Mouse (Mus musculus): ENCODE measurements at regions not wholly inside any gene's neighbourhood (a gene's known extent, or its start where the extent isn't known, plus 50 kb on each side); places are given as distances from the start of the nearest gene placed in this dataset.
A peak's percentile ranks its signal among the peaks of the same experiment; 100 is the strongest.

GRCm38 (mm10) chr10:17295157-17295556 is 427.9 kb upstream of the Cited2 start:
- intact Hi-C loops (cut with DNase I): no loop called here

GRCm38 (mm10) chr10:17299600-17299999 is 423.4 kb upstream of the Cited2 start:
- intact Hi-C loops (cut with DNase I): no loop called here
- DNase-seq (ENCODE audit: low spot score): no peak

More at GRCm38 (mm10) chr10:17295157-17295556, 427.9 kb upstream of the Cited2 start:
- no peak for DNase-seq (ENCODE audit: low spot score)

- DNase-seq (ENCODE audit: low spot score): no peak
- intact Hi-C loops (cut with DNase I): no loop called here
Measured at GRCm38 (mm10) chr10:17326724-17327123, 396.3 kb upstream of the Cited2 start.

- DNase-seq (ENCODE audit: low spot score): no peak
- intact Hi-C loops (cut with DNase I): no loop called here
Measured at GRCm38 (mm10) chr10:17330904-17331606, 392.0 kb upstream of the Cited2 start.

- intact Hi-C loops (cut with DNase I): no loop called here
- no peak for DNase-seq (ENCODE audit: low spot score)
Measured at GRCm38 (mm10) chr10:17331607-17332008, 391.4 kb upstream of the Cited2 start.

GRCm38 (mm10) chr10:17332025-17332767 is 390.8 kb upstream of the Cited2 start:
- intact Hi-C loops (cut with DNase I): no loop called here
- no peak for DNase-seq (ENCODE audit: low spot score)

GRCm38 (mm10) chr10:17332986-17333385 is 390.0 kb upstream of the Cited2 start:
- intact Hi-C loops (cut with DNase I): no loop called here
- DNase-seq (ENCODE audit: low spot score): no peak

- intact Hi-C loops (cut with DNase I): no loop called here
Measured at GRCm38 (mm10) chr10:17333676-17334075, 389.3 kb upstream of the Cited2 start.

GRCm38 (mm10) chr10:17337217-17337616 is 385.8 kb upstream of the Cited2 start:
- DNase-seq (ENCODE audit: low spot score): no peak
- intact Hi-C loops (cut with DNase I): no loop called here

More at GRCm38 (mm10) chr10:17333676-17334075, 389.3 kb upstream of the Cited2 start:
- no peak for DNase-seq (ENCODE audit: low spot score)

- intact Hi-C loops (cut with DNase I): no loop called here
Measured at GRCm38 (mm10) chr10:17343829-17344228, 379.2 kb upstream of the Cited2 start.

GRCm38 (mm10) chr10:17352202-17352994 is 370.6 kb upstream of the Cited2 start:
- intact Hi-C loops (cut with DNase I): no loop called here

More at GRCm38 (mm10) chr10:17343829-17344228, 379.2 kb upstream of the Cited2 start:
- DNase-seq (ENCODE audit: low spot score): no peak

GRCm38 (mm10) chr10:17355476-17355875 is 367.5 kb upstream of the Cited2 start:
- DNase-seq (ENCODE audit: low spot score): no peak
- intact Hi-C loops (cut with DNase I): no loop called here

More at GRCm38 (mm10) chr10:17352202-17352994, 370.6 kb upstream of the Cited2 start:
- DNase-seq (ENCODE audit: low spot score): no peak

GRCm38 (mm10) chr10:17356041-17356440 is 367.0 kb upstream of the Cited2 start:
- DNase-seq (ENCODE audit: low spot score): no peak
- intact Hi-C loops (cut with DNase I): no loop called here

GRCm38 (mm10) chr10:17362643-17363042 is 360.4 kb upstream of the Cited2 start:
- intact Hi-C loops (cut with DNase I): loop anchor here (10.0 kb wide), 1 partner anchor 362 kb away; the partner anchor contains the start of gene Cited2
- DNase-seq (ENCODE audit: low spot score): no peak

GRCm38 (mm10) chr10:17366042-17366740 is 356.8 kb upstream of the Cited2 start:
- DNase-seq (ENCODE audit: low spot score): no peak
- intact Hi-C loops (cut with DNase I): loop anchor here (10.0 kb wide), 1 partner anchor 359 kb away; the partner anchor contains the start of gene Cited2

GRCm38 (mm10) chr10:17367026-17367425 is 356.0 kb upstream of the Cited2 start:
- intact Hi-C loops (cut with DNase I): loop anchor here (10.0 kb wide), 1 partner anchor 358 kb away; the partner anchor contains the start of gene Cited2
- peak; percentile 18 for DNase-seq (ENCODE audit: low spot score)

GRCm38 (mm10) chr10:17367430-17367829 is 355.6 kb upstream of the Cited2 start:
- no peak for DNase-seq (ENCODE audit: low spot score)
- intact Hi-C loops (cut with DNase I): loop anchor here (10.0 kb wide), 1 partner anchor 357 kb away; the partner anchor contains the start of gene Cited2

- intact Hi-C loops (cut with DNase I): loop anchor here (10.0 kb wide), 1 partner anchor 356 kb away; the partner anchor contains the start of gene Cited2
- DNase-seq (ENCODE audit: low spot score): no peak
Measured at GRCm38 (mm10) chr10:17368636-17369035, 354.4 kb upstream of the Cited2 start.

- DNase-seq (ENCODE audit: low spot score): no peak
- intact Hi-C loops (cut with DNase I): no loop called here
Measured at GRCm38 (mm10) chr10:17372905-17373304, 350.1 kb upstream of the Cited2 start.
